Mouse (Mus musculus): ENCODE results near the gene Ambp. TPM values are rescaled to one million over a fixed set of nuclear protein-coding genes. Genes with fewer than 3 reads are reported as not detected.

The Ambp gene
- total RNA-seq (2014; rRNA removed; ENCODE audit: low replicate concordance) = not detected in 2 replicates
- polyA plus RNA-seq (2015; fragmentation: Nextera tagmentation; extraction: Ambion mirVana) = 0.12 TPM in 1 of 2 replicates, not detected in the other

- H3K36me3 ChIP-seq (replicated peaks; ENCODE audit: control insufficient read depth, insufficient read depth, low read length) = no peaks in the 10 kb centered on the region
- no peaks in the 10 kb centered on the region for H3K4me1 ChIP-seq (ENCODE audit: control insufficient read depth, insufficient read depth)
- TF ChIP-seq CTCF (IDR thresholded peaks at IDR 0.05; ENCODE audit: low read depth) = no peak
- no peak for TF ChIP-seq EP300 (IDR thresholded peaks at IDR 0.05; ENCODE audit: low read depth)
- ATAC-seq (ENCODE audit: insufficient read depth, low read depth) = no peak
- 61% methylated on average over 5 of the region's 5 CpGs for WGBS
- H3K9ac ChIP-seq (replicated peaks; ENCODE audit: low read depth, low read length) = no peak within 1 kb of the TSS
- H3K27me3 ChIP-seq (ENCODE audit: control insufficient read depth, insufficient read depth, low read length) = no peaks in the 10 kb centered on the region
- DNase-seq (ENCODE audit: low spot score) = no peak
- H3K9me3 ChIP-seq (replicated peaks; ENCODE audit: control insufficient read depth, low read length) = no peaks in the 10 kb centered on the region
- no peak within 1 kb of the TSS for H3K4me2 ChIP-seq (ENCODE audit: low read depth, low read length)
- no peak within 1 kb of the TSS for H3K4me3 ChIP-seq (ENCODE audit: low read depth, low read length)
- no peak within 1 kb of the TSS for H3K27ac ChIP-seq (ENCODE audit: low read depth)
Observed at GRCm38 (mm10) chr4:63154699-63155098, at the start of gene Ambp. Gene Ambp, minus strand, starts transcription at chr4:63154799.

GRCm38 (mm10) chr4:63203874-63204273 is 49.3 kb upstream of the Ambp start:
- H3K27ac ChIP-seq (ENCODE audit: low read depth) = no peak overlapping the region
- no peak overlapping the region for H3K9ac ChIP-seq (replicated peaks; ENCODE audit: low read depth, low read length)
- no peak overlapping the region for H3K4me2 ChIP-seq (ENCODE audit: low read depth, low read length)
- no peaks in the 10 kb centered on the region for H3K9me3 ChIP-seq (replicated peaks; ENCODE audit: control insufficient read depth, low read length)
- H3K27me3 ChIP-seq (ENCODE audit: control insufficient read depth, insufficient read depth, low read length) = no peaks in the 10 kb centered on the region
- no peak overlapping the region for H3K4me3 ChIP-seq (ENCODE audit: low read depth, low read length)
- no peaks in the 10 kb centered on the region for H3K4me1 ChIP-seq (ENCODE audit: control insufficient read depth, insufficient read depth)
- WGBS = 88% methylated on average over 7 of the region's 7 CpGs
- no peaks in the 10 kb centered on the region for H3K36me3 ChIP-seq (replicated peaks; ENCODE audit: control insufficient read depth, insufficient read depth, low read length)
- no peak for TF ChIP-seq EP300 (IDR thresholded peaks at IDR 0.05; ENCODE audit: low read depth)
- TF ChIP-seq CTCF (IDR thresholded peaks at IDR 0.05; ENCODE audit: low read depth) = no peak
- ATAC-seq (ENCODE audit: insufficient read depth, low read depth) (no peak), DNase-seq (ENCODE audit: low spot score) (no peak)

GRCm38 (mm10) chr4:63199366-63199765 is 44.8 kb upstream of the Ambp start:
- H3K27ac ChIP-seq (ENCODE audit: low read depth) = no peak overlapping the region
- TF ChIP-seq EP300 (IDR thresholded peaks at IDR 0.05; ENCODE audit: low read depth) (no peak), CTCF (IDR thresholded peaks at IDR 0.05; ENCODE audit: low read depth) (no peak)
- H3K4me1 ChIP-seq (ENCODE audit: control insufficient read depth, insufficient read depth) = no peaks in the 10 kb centered on the region
- no peak for DNase-seq (ENCODE audit: low spot score)
- H3K27me3 ChIP-seq (ENCODE audit: control insufficient read depth, insufficient read depth, low read length) = no peaks in the 10 kb centered on the region
- H3K9me3 ChIP-seq (replicated peaks; ENCODE audit: control insufficient read depth, low read length) = no peaks in the 10 kb centered on the region
- H3K4me2 ChIP-seq (ENCODE audit: low read depth, low read length) = no peak overlapping the region
- H3K9ac ChIP-seq (replicated peaks; ENCODE audit: low read depth, low read length) = no peak overlapping the region
- no peak for ATAC-seq (ENCODE audit: insufficient read depth, low read depth)
- H3K4me3 ChIP-seq (ENCODE audit: low read depth, low read length) = no peak overlapping the region
- WGBS = 78% methylated on average over 5 of the region's 5 CpGs
- no peaks in the 10 kb centered on the region for H3K36me3 ChIP-seq (replicated peaks; ENCODE audit: control insufficient read depth, insufficient read depth, low read length)

- Histone ChIP-seq H3K36me3 (replicated peaks; ENCODE audit: control insufficient read depth, insufficient read depth, low read length) (no peaks in the 10 kb centered on the region), H3K4me2 (ENCODE audit: low read depth, low read length) (no peak overlapping the region), H3K27ac (ENCODE audit: low read depth) (no peak overlapping the region), H3K9me3 (replicated peaks; ENCODE audit: control insufficient read depth, low read length) (no peaks in the 10 kb centered on the region), H3K4me1 (ENCODE audit: control insufficient read depth, insufficient read depth) (no peaks in the 10 kb centered on the region), H3K4me3 (ENCODE audit: low read depth, low read length) (no peak overlapping the region), H3K9ac (replicated peaks; ENCODE audit: low read depth, low read length) (no peak overlapping the region), H3K27me3 (ENCODE audit: control insufficient read depth, insufficient read depth, low read length) (no peaks in the 10 kb centered on the region)
- ATAC-seq (ENCODE audit: insufficient read depth, low read depth) = no peak
- DNase-seq (ENCODE audit: low spot score) = no peak
- 83% methylated on average over 2 of the region's 2 CpGs for WGBS
- no peak for TF ChIP-seq EP300 (IDR thresholded peaks at IDR 0.05; ENCODE audit: low read depth)
- TF ChIP-seq CTCF (IDR thresholded peaks at IDR 0.05; ENCODE audit: low read depth) = no peak
Observed at GRCm38 (mm10) chr4:63194366-63194765, 39.8 kb upstream of the Ambp start.

GRCm38 (mm10) chr4:63191641-63192040 is 37.0 kb upstream of the Ambp start:
- no peak overlapping the region for H3K27ac ChIP-seq (ENCODE audit: low read depth)
- H3K4me3 ChIP-seq (ENCODE audit: low read depth, low read length) = no peak overlapping the region
- no peaks in the 10 kb centered on the region for H3K36me3 ChIP-seq (replicated peaks; ENCODE audit: control insufficient read depth, insufficient read depth, low read length)
- H3K4me1 ChIP-seq (ENCODE audit: control insufficient read depth, insufficient read depth) = no peaks in the 10 kb centered on the region
- TF ChIP-seq EP300 (IDR thresholded peaks at IDR 0.05; ENCODE audit: low read depth) (no peak), CTCF (IDR thresholded peaks at IDR 0.05; ENCODE audit: low read depth) (no peak)
- DNase-seq (ENCODE audit: low spot score) (no peak), ATAC-seq (ENCODE audit: insufficient read depth, low read depth) (no peak)
- no peak overlapping the region for H3K9ac ChIP-seq (replicated peaks; ENCODE audit: low read depth, low read length)
- H3K4me2 ChIP-seq (ENCODE audit: low read depth, low read length) = no peak overlapping the region
- H3K27me3 ChIP-seq (ENCODE audit: control insufficient read depth, insufficient read depth, low read length) = no peaks in the 10 kb centered on the region
- WGBS = 50% methylated on average over 5 of the region's 5 CpGs
- H3K9me3 ChIP-seq (replicated peaks; ENCODE audit: control insufficient read depth, low read length) = no peaks in the 10 kb centered on the region

- Histone ChIP-seq H3K4me3 (ENCODE audit: low read depth, low read length) (no peak overlapping the region), H3K9ac (replicated peaks; ENCODE audit: low read depth, low read length) (no peak overlapping the region), H3K9me3 (replicated peaks; ENCODE audit: control insufficient read depth, low read length) (no peaks in the 10 kb centered on the region), H3K27me3 (ENCODE audit: control insufficient read depth, insufficient read depth, low read length) (0 out of 2 replicates have a peak, but pooled peaks cover 7% of the 10 kb centered on the region), H3K4me2 (ENCODE audit: low read depth, low read length) (peak overlapping the region; percentile 9; the same call in 1 of the 2 replicates), H3K4me1 (ENCODE audit: control insufficient read depth, insufficient read depth) (no peaks in the 10 kb centered on the region), H3K36me3 (replicated peaks; ENCODE audit: control insufficient read depth, insufficient read depth, low read length) (no peaks in the 10 kb centered on the region), H3K27ac (ENCODE audit: low read depth) (no peak overlapping the region)
- DNase-seq (ENCODE audit: low spot score) = no peak
- TF ChIP-seq EP300 (IDR thresholded peaks at IDR 0.05; ENCODE audit: low read depth) (no peak), CTCF (IDR thresholded peaks at IDR 0.05; ENCODE audit: low read depth) (no peak)
- ATAC-seq (ENCODE audit: insufficient read depth, low read depth) = peak; percentile 39
- WGBS = 35% methylated on average over 21 of the region's 21 CpGs
Observed at GRCm38 (mm10) chr4:63186281-63186870, 31.8 kb upstream of the Ambp start.
